ENCODE assay signal across 34 mouse cellular contexts in genomic region chrX:144464416-144464815, GRCm38 (mm10). TPM values are rescaled to one million over a fixed set of nuclear protein-coding genes. Genes with fewer than 3 reads are reported as not detected.
DNase-seq lines count a peak whose midpoint lies in the region; ATAC-seq and TF ChIP-seq lines count a peak whose summit lies in the region.
"Had no signal": no experiment of that assay in that cellular context is flagged by ENCODE, and none has a peak within 500 bp of the region (broad histone marks: within the 10 kb centered on the region; RNA-seq: fewer than 3 reads in every experiment).

No protein-coding gene starts in this region.

- TF ChIP-seq CTCF in hindbrain, postnatal 0 days (IDR thresholded peaks at IDR 0.05; ENCODE audit: low read depth) = no peak

- no peak overlapping the region for H3K27ac ChIP-seq in hindbrain, postnatal 0 days
- no peak overlapping the region for H3K27ac ChIP-seq in hindbrain, embryonic 14.5 days
- H3K27ac ChIP-seq: heart, embryonic 13.5 days; hindbrain, embryonic 12.5 days; limb, embryonic 10.5 days; liver, embryonic 15.5 days; neural tube, embryonic 13.5 days had no signal

- H3K9me3 ChIP-seq in hindbrain, postnatal 0 days (ENCODE audit: low read length) = no peaks in the 10 kb centered on the region
- H3K9me3 ChIP-seq in hindbrain, embryonic 14.5 days (ENCODE audit: control insufficient read depth, low read length) = no peaks in the 10 kb centered on the region
- H3K9me3 ChIP-seq: G1E; heart, embryonic 13.5 days; hindbrain, embryonic 12.5 days; limb, embryonic 10.5 days; liver, embryonic 15.5 days; neural tube, embryonic 13.5 days had no signal

- H3K4me1 ChIP-seq in hindbrain, postnatal 0 days (ENCODE audit: insufficient read depth, low read length) = no peaks in the 10 kb centered on the region
- no peaks in the 10 kb centered on the region for H3K4me1 ChIP-seq in hindbrain, embryonic 14.5 days (replicated peaks; ENCODE audit: control insufficient read depth, insufficient read depth, low read length)
- H3K4me1 ChIP-seq: heart, embryonic 13.5 days; hindbrain, embryonic 12.5 days; limb, embryonic 10.5 days; liver, embryonic 15.5 days; neural tube, embryonic 13.5 days had no signal

- no peak overlapping the region for H3K9ac ChIP-seq in hindbrain, postnatal 0 days (replicated peaks; ENCODE audit: low read length)
- no peak overlapping the region for H3K9ac ChIP-seq in hindbrain, embryonic 14.5 days
- H3K9ac ChIP-seq: heart, embryonic 13.5 days; hindbrain, embryonic 12.5 days; liver, embryonic 15.5 days; neural tube, embryonic 13.5 days had no signal

- H3K4me2 ChIP-seq in hindbrain, postnatal 0 days (ENCODE audit: low read depth, low read length) = no peak overlapping the region
- no peak overlapping the region for H3K4me2 ChIP-seq in hindbrain, embryonic 14.5 days (replicated peaks)
- H3K4me2 ChIP-seq: heart, embryonic 13.5 days; hindbrain, embryonic 12.5 days; liver, embryonic 15.5 days; neural tube, embryonic 13.5 days had no signal

- no peaks in the 10 kb centered on the region for H3K36me3 ChIP-seq in hindbrain, postnatal 0 days (ENCODE audit: insufficient read depth, low read length)
- no peaks in the 10 kb centered on the region for H3K36me3 ChIP-seq in hindbrain, embryonic 14.5 days (replicated peaks; ENCODE audit: control insufficient read depth, insufficient read depth)
- H3K36me3 ChIP-seq: G1E; heart, embryonic 13.5 days; hindbrain, embryonic 12.5 days; limb, embryonic 10.5 days; liver, embryonic 15.5 days; neural tube, embryonic 13.5 days had no signal

- ATAC-seq in hindbrain, postnatal 0 days = no peak
- ATAC-seq in hindbrain, embryonic 14.5 days (ENCODE audit: low FRiP score) = no peak
- ATAC-seq: inflammation-experienced regulatory T-cells, adult 6 months; midbrain, embryonic 16.5 days had no signal

- WGBS in hindbrain, postnatal 0 days = 72% methylated on average over 2 of the region's 2 CpGs
- 89% methylated on average over 2 of the region's 2 CpGs for WGBS in hindbrain, embryonic 14.5 days

- no peaks in the 10 kb centered on the region for H3K27me3 ChIP-seq in hindbrain, postnatal 0 days (ENCODE audit: insufficient read depth, low read length)
- 0 out of 2 replicates have a peak, but pooled peaks cover 5% of the 10 kb centered on the region for H3K27me3 ChIP-seq in hindbrain, embryonic 14.5 days (ENCODE audit: control insufficient read depth, insufficient read depth, low read length)
- H3K27me3 ChIP-seq: CH12.LX; heart, embryonic 13.5 days; liver, embryonic 15.5 days had no signal

- DNase-seq in cerebellum, postnatal 25 days = peak; percentile 9 to 14
- DNase-seq in cerebellum, adult 8-10 months = no peak
- peak; percentile 12 for DNase-seq in hindbrain, postnatal 0 days (ENCODE audit: low spot score)
- no peak for DNase-seq in hindbrain, embryonic 14.5 days (ENCODE audit: low spot score)
- peak; percentile 2 for DNase-seq in right cerebral cortex, adult 18-20 months
- no peak for DNase-seq in right cerebral cortex, postnatal 14 days
- peak; percentile 38 for DNase-seq in telencephalon, adult 2 months (ENCODE audit: low read depth, low spot score)
- DNase-seq: adrenal gland, adult 2 months; B cell, adult 2 months; gastrocnemius, postnatal 25 days; heart, adult 18-20 months; kidney, adult 18-20 months; kidney, postnatal 4 days; liver; lung, postnatal 4 days; retina, postnatal 1 day; thymus, adult 2 months; thymus, postnatal 4 days had no signal

- H3K4me3 ChIP-seq in hindbrain, postnatal 0 days (ENCODE audit: low read length) = no peak overlapping the region
- no peak overlapping the region for H3K4me3 ChIP-seq in hindbrain, embryonic 14.5 days (replicated peaks; ENCODE audit: low read length)
- H3K4me3 ChIP-seq: heart, embryonic 13.5 days; hindbrain, embryonic 12.5 days; limb, embryonic 10.5 days; liver, embryonic 15.5 days; myocyte; neural tube, embryonic 13.5 days had no signal

RNA-seq across cellular contexts. Expression of gene Trpc5os, which starts 8.0 kb away (rescaled TPM):
- total RNA-seq in hindbrain, postnatal 0 days (2014; rRNA removed) = not detected in 2 replicates
- 0.05 TPM in 2 replicates for polyA plus RNA-seq in hindbrain, postnatal 0 days (2015; fragmentation: Nextera tagmentation; extraction: Ambion mirVana)
- 0.08 TPM in 1 of 2 replicates, not detected in the other for polyA plus RNA-seq in hindbrain, embryonic 14.5 days (2014; fragmentation: Nextera tagmentation; extraction: Ambion mirVana)
- total RNA-seq: adrenal gland, adult 2 months; gastrocnemius, postnatal 25 days; heart, adult 18-20 months; heart, postnatal 25 days; left cerebral cortex, adult 8-10 months; megakaryocyte-erythroid progenitor cell, adult 5-6 weeks had no signal
- polyA plus RNA-seq: adrenal gland, adult 2 months; embryonic facial prominence, embryonic 11.5 days; G1E; heart, embryonic 13.5 days; hindbrain, embryonic 12.5 days; inflammation-experienced regulatory T-cells, adult 6 months; kidney, embryonic 16.5 days; limb, embryonic 10.5 days; liver, embryonic 15.5 days; midbrain, embryonic 16.5 days; myocyte; small intestine, adult 2 months; thymus, adult 2 months had no signal

Comparison
In these comparisons a context has a peak if more than half of its experiments do, and no peak if none do; other contexts are left out.
1. DNase-seq: peak in cerebellum, postnatal 25 days (2 of 2), hindbrain, postnatal 0 days (single experiment), right cerebral cortex, adult 18-20 months (single experiment) and telencephalon, adult 2 months (single experiment); none in cerebellum, adult 8-10 months (single experiment), hindbrain, embryonic 14.5 days (single experiment) and right cerebral cortex, postnatal 14 days (single experiment).